Mouse (Mus musculus): ENCODE measurements at regions not wholly inside any gene's neighbourhood (a gene's known extent, or its start where the extent isn't known, plus 50 kb on each side); places are given as distances from the start of the nearest gene placed in this dataset.
A peak's percentile ranks its signal among the peaks of the same experiment; 100 is the strongest.
"Not testable (repeated sequence)": the region's sequence is repeated elsewhere in the genome, so short reads cannot be mapped to it uniquely, and the experiment has no call there.

DNA sequence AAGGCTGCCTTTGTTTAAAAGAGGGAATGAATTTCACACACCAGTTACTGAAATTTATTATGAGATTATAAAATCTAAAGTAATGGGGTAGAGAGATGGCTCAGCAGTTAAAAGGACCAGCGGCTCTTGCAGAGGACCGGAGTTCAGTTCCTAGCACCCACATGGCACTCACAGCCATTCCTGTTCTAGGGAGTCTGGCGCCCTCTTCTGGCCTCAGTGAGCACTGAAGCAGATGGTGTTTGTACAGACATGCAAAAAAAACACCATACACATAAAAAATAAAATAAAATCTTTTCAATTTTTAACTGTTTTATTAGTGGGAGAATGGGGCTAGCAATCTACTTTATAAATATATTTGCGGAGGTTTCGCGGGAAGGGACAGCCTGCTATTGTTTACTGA lies 112.3 kb upstream of the Supt20 start:
- no peak overlapping the region for H3K9ac ChIP-seq
- H3K36me3 ChIP-seq (replicated peaks) = no peaks in the 10 kb centered on the region
- H3K4me3 ChIP-seq (replicated peaks) = no peak overlapping the region
- no peaks in the 10 kb centered on the region for H3K4me1 ChIP-seq (replicated peaks)
- no peaks in the 10 kb centered on the region for H3K27me3 ChIP-seq
- no peak overlapping the region for H3K27ac ChIP-seq (replicated peaks)
- no peaks in the 10 kb centered on the region for H3K9me3 ChIP-seq (replicated peaks)
- no peak overlapping the region for H3K4me2 ChIP-seq
- WGBS (ENCODE audit: insufficient replicate concordance) = 70% methylated on average over 6 of the region's 6 CpGs
- ATAC-seq (ENCODE audit: insufficient read depth) = no peak

DNA sequence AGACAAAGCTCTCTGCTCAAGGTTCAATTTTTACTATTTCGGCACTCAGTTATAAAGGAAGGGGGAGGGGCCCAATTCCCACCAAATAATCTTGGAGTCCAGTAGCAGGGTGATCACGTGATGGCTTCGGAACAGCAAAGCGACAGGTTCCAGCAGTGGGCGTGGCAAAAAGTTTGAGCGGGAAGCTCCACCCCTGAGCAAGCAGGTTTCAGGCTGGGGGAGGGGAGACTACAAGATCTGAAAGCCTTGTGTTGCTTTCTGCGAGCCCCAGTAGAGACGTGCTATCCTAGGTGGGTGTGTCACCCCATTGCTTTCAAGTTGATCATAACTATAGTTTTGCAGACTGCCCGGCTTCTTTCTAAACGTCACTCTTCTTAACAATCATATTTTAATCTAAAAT lies 106.8 kb upstream of the Supt20 start:
- H3K27ac ChIP-seq (replicated peaks); H3K4me1 ChIP-seq (replicated peaks); H3K4me3 ChIP-seq (replicated peaks); H3K4me2 ChIP-seq; H3K36me3 ChIP-seq (replicated peaks); ATAC-seq (ENCODE audit: insufficient read depth); H3K27me3 ChIP-seq; H3K9me3 ChIP-seq (replicated peaks); H3K9ac ChIP-seq: not testable (repeated sequence)
- WGBS (ENCODE audit: insufficient replicate concordance) = 69% methylated on average over 10 of the region's 10 CpGs

DNA sequence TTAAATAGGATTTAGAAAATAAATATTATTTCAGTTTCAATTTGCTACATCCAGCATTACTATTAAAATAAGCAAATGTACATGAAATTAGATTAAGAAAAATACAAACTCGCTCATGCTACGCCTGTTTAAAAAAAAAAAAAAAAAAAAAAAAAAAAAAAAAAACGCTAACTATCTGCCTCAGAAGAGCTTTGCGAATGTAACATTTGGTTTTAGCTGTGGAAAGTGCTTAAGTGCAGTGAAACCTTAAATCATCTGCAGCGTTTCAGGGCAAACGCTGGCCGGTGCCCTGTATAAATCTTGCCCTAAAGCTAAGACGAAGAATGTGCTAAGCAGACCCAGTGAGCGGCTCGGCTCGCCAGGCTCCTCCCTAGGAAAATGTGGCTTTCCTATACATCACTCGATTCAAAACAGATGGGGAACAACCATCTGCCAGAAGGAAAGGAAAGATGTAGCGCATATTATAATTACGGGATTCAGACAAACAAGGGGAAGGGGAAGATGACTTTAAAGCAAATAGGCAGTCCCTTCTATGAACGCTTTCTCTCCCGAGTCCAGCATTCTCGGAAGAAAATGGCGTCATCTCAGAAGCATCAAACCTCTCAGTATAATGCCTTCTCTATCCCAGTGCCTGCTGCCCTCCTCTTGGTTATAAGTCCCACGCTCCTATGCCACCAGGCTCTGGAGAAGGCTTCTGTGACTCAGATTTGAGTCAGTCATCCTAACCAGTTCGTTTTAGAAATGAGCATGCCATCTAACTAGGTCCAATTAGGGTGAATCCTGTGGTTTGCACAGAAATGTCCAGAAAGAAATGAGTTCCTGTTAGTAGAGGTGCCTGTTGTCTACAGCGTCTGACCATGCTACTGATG lies 105.2 kb upstream of the Supt20 start:
- no peaks in the 10 kb centered on the region for H3K27me3 ChIP-seq
- H3K4me3 ChIP-seq (replicated peaks) = no peak overlapping the region
- no peaks in the 10 kb centered on the region for H3K36me3 ChIP-seq (replicated peaks)
- no peaks in the 10 kb centered on the region for H3K4me1 ChIP-seq (replicated peaks)
- no peak for ATAC-seq (ENCODE audit: insufficient read depth)
- H3K9me3 ChIP-seq (replicated peaks) = no peaks in the 10 kb centered on the region
- H3K4me2 ChIP-seq = no peak overlapping the region
- H3K9ac ChIP-seq = no peak overlapping the region
- 70% methylated on average over 21 of the region's 21 CpGs for WGBS (ENCODE audit: insufficient replicate concordance)
- no peak overlapping the region for H3K27ac ChIP-seq (replicated peaks)

DNA sequence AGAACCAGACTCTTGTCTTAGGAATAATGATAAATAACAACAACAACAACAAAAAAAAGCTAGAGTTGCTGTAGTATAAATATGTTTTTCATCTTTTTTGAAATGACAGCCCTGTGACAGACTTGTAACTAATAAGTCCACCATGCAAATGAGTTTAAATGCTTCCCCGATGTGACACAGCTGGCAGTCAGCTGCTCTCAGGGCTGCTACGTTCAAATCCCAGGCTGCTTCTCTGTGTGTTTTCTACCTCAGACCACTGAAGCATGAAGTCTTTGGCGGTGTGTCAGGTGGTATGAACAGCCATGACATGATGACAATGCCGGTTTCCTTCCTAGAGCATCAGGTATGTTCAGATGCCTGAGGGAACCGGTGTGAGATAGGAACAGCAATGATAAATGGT lies 104.4 kb upstream of the Supt20 start:
- H3K4me3 ChIP-seq (replicated peaks) = no peak overlapping the region
- H3K27me3 ChIP-seq = no peaks in the 10 kb centered on the region
- no peak overlapping the region for H3K4me2 ChIP-seq
- no peak overlapping the region for H3K9ac ChIP-seq
- no peak for ATAC-seq (ENCODE audit: insufficient read depth)
- H3K4me1 ChIP-seq (replicated peaks) = no peaks in the 10 kb centered on the region
- H3K27ac ChIP-seq (replicated peaks) = no peak overlapping the region
- no peaks in the 10 kb centered on the region for H3K36me3 ChIP-seq (replicated peaks)
- no peaks in the 10 kb centered on the region for H3K9me3 ChIP-seq (replicated peaks)
- 54% methylated on average over 5 of the region's 5 CpGs for WGBS (ENCODE audit: insufficient replicate concordance)

DNA sequence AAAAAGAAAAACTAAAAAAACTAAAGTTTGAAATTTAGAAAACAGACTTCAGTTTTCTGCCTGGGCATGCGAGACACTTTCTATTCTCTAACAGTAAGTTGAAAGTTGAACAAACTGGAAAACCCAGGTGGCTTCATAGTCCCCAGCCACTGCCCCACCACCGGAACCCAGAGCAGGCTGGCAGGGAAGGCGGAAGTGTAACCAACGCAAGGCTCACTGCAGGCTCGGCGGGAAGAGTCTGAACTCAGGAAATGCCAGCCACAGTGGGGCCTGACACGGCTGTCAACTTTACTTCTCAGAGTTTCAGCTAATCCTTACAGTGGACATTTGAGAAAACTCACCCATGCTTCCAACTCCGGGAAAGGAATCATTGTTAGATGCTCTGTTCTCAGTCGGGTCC lies 102.6 kb upstream of the Supt20 start:
- 26% methylated on average over 9 of the region's 9 CpGs for WGBS (ENCODE audit: insufficient replicate concordance)
- Histone ChIP-seq H3K4me1 (replicated peaks) (no peaks in the 10 kb centered on the region), H3K9me3 (replicated peaks) (no peaks in the 10 kb centered on the region), H3K4me2 (no peak overlapping the region), H3K27ac (replicated peaks) (no peak overlapping the region), H3K4me3 (replicated peaks) (no peak overlapping the region), H3K36me3 (replicated peaks) (no peaks in the 10 kb centered on the region), H3K27me3 (no peaks in the 10 kb centered on the region), H3K9ac (no peak overlapping the region)
- ATAC-seq (ENCODE audit: insufficient read depth) = no peak

DNA sequence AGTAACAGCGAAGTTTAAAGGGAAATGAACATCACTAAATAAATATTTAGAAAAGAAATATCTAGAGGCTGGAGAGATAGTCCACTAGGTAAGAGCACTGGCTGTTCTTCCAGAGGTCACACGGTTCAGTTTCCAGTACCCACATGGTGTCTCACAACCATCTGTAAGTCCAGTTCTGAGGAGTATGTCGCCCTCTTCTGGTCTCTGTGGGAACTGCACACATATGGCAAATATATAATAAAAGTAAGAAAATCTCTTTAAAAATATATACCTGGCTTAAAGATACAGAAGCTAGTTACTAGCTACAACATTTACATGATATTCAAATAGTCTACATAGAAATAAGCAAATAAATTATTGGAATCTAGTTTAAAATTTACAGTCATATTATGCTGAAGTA lies 101.4 kb upstream of the Supt20 start:
- H3K9me3 ChIP-seq (replicated peaks) = no peaks in the 10 kb centered on the region
- H3K4me2 ChIP-seq = no peak overlapping the region
- no peaks in the 10 kb centered on the region for H3K36me3 ChIP-seq (replicated peaks)
- H3K27ac ChIP-seq (replicated peaks) = no peak overlapping the region
- H3K9ac ChIP-seq = no peak overlapping the region
- no peaks in the 10 kb centered on the region for H3K27me3 ChIP-seq
- no peaks in the 10 kb centered on the region for H3K4me1 ChIP-seq (replicated peaks)
- no peak for ATAC-seq (ENCODE audit: insufficient read depth)
- 51% methylated on average over 3 of the region's 3 CpGs for WGBS (ENCODE audit: insufficient replicate concordance)
- H3K4me3 ChIP-seq (replicated peaks) = no peak overlapping the region

DNA sequence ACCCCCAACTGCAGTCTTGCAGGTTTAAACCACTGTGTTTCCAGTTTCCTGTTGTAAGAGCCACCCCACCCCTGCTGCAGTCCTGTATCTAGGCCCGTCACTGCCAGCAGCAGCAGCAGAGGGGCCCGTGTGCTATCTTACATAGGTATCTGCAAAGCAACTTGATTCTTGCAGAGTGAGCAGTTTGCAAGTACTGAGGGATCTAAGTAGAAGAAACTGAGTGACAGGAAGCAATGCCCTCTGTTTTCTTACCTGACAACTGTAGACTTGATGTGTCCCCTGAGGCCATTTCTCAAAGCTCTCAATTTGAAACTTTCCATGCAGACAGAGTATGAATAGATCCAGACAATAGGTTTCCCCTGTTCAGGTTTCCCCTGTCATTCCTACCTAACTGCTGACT lies 100.5 kb upstream of the Supt20 start:
- no peak for ATAC-seq (ENCODE audit: insufficient read depth)
- 14% methylated on average over 2 of the region's 2 CpGs for WGBS (ENCODE audit: insufficient replicate concordance)
- H3K9ac ChIP-seq = no peak overlapping the region
- H3K4me1 ChIP-seq (replicated peaks) = no peaks in the 10 kb centered on the region
- H3K27ac ChIP-seq (replicated peaks) = no peak overlapping the region
- H3K4me3 ChIP-seq (replicated peaks) = no peak overlapping the region
- H3K4me2 ChIP-seq = no peak overlapping the region
- H3K27me3 ChIP-seq = no peaks in the 10 kb centered on the region
- no peaks in the 10 kb centered on the region for H3K9me3 ChIP-seq (replicated peaks)
- H3K36me3 ChIP-seq (replicated peaks) = no peaks in the 10 kb centered on the region

DNA sequence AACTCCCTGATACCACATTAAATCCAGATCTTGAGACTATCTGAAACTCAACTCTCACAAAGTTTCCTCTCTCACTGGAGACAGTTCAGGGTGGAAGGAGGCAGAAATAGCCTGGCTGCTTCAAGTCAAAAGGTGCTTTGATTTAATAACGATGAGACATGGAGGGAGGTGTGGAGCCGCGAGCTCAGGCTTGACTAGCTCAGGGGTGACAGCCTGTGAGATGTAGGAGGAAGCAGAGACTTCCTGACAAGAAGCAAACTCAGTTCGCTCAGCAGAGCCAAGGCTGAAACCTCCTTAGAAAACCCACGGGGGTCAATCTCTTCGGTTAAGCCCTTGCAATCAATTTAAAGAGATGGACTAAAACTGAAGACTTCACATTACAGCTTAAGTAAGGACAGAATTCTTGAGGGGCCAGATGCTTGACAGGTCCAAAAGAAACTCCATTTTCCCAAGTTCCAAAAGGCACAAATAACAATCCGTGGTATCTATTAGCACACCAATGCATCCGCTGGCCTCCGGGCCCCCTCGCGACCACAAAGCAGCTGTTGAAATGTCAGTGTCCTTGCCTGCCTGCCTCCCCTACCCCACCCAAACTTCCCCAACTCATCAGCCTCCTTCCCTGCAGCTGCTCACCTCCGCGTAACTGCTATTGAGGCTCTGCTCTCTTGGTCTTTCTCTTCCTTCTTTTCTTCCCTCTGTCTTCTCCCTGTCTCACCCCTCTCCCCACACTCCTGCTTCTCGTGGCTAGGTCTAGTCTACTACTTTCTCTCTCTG lies 99.8 kb upstream of the Supt20 start:
- peak; percentile 52; the same call in 1 of the 2 replicates for ATAC-seq (ENCODE audit: insufficient read depth)
- H3K4me2 ChIP-seq = 0 out of 2 replicates have a peak overlapping the region, but pooled peaks have one; percentile 6

DNA sequence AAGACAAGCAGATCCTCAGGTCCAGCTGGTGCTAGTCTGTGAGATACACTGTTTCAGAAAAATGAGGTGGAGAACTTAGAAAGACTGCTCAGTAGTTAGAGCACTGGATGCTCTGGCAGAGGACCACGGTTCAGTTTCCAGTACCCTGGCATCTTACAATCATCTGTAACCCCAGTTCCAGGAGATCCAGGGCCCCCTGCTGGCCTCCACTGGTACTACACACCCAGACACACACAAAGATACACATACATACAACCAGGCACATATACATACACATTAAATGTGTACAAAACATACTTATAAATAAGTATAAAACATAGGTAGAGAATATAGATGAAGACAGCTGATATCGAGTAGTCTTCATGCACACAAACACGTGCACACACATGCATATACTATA lies 97.4 kb upstream of the Supt20 start:
- Histone ChIP-seq H3K4me1 (replicated peaks) (no peaks in the 10 kb centered on the region), H3K27me3 (no peaks in the 10 kb centered on the region), H3K4me3 (replicated peaks) (no peak overlapping the region), H3K9ac (no peak overlapping the region), H3K9me3 (replicated peaks) (no peaks in the 10 kb centered on the region), H3K27ac (replicated peaks) (no peak overlapping the region), H3K36me3 (replicated peaks) (no peaks in the 10 kb centered on the region), H3K4me2 (no peak overlapping the region)
- no peak for ATAC-seq (ENCODE audit: insufficient read depth)
- WGBS (ENCODE audit: insufficient replicate concordance) = 70% methylated on average over 3 of the region's 3 CpGs

More for the DNA sequence above, 99.8 kb upstream of the Supt20 start:
- Histone ChIP-seq H3K9ac (no peak overlapping the region), H3K36me3 (replicated peaks) (no peaks in the 10 kb centered on the region), H3K4me3 (replicated peaks) (no peak overlapping the region), H3K9me3 (replicated peaks) (no peaks in the 10 kb centered on the region), H3K27ac (replicated peaks) (0 out of 2 replicates have a peak overlapping the region, but pooled peaks have one; percentile 0), H3K4me1 (replicated peaks) (no peaks in the 10 kb centered on the region), H3K27me3 (no peaks in the 10 kb centered on the region)
- 15% methylated on average over 14 of the region's 14 CpGs for WGBS (ENCODE audit: insufficient replicate concordance)

DNA sequence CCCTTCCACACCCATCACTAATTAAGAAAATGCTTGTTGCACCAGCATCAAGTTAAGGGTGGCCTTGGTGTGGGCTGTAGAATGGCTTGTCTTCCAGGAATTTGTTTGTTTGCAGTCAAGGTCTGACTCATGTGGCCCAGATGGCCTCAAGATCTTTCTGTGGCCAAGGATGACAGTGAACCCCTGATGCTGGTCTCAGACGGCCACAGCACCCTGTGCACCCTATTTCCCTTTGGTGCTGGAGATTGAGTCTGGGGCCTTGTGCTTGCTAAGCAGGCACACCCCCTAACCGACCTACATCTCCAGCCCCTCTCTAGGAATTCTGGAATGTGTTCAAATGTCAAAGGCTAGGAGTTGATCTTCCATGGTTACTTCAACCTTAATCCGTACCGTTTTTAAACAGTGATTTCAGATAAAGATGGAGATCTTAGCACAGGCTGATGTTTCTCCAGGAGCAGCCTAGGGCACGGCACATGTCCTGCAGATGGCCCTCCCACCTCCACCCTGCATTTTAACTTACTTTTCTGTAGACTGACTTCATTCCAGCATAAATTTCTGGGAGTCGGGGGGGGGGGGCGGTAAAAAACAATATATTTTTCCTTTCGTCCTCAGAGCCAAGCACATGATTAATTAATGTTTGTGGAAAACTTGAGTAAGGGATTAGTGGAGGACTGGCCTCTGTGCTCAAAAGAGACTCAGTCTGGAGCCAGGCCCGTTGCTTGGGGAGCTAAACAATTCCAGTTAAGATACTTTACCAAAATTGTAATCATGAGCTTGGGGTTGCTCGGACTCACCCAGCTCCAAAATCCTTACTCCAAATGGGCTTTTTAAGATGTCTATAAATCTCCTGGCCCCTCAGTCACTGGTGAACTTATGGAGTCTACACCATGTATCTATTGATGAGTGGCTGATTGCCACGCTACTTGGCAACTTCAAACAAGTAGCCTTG lies 95.0 kb upstream of the Supt20 start:
- Histone ChIP-seq H3K9ac (no peak overlapping the region), H3K4me1 (replicated peaks) (no peaks in the 10 kb centered on the region), H3K27me3 (no peaks in the 10 kb centered on the region), H3K9me3 (replicated peaks) (no peaks in the 10 kb centered on the region), H3K27ac (replicated peaks) (no peak overlapping the region), H3K36me3 (replicated peaks) (no peaks in the 10 kb centered on the region), H3K4me3 (replicated peaks) (no peak overlapping the region), H3K4me2 (no peak overlapping the region)
- 65% methylated on average over 11 of the region's 11 CpGs for WGBS (ENCODE audit: insufficient replicate concordance)
- no peak for ATAC-seq (ENCODE audit: insufficient read depth)

DNA sequence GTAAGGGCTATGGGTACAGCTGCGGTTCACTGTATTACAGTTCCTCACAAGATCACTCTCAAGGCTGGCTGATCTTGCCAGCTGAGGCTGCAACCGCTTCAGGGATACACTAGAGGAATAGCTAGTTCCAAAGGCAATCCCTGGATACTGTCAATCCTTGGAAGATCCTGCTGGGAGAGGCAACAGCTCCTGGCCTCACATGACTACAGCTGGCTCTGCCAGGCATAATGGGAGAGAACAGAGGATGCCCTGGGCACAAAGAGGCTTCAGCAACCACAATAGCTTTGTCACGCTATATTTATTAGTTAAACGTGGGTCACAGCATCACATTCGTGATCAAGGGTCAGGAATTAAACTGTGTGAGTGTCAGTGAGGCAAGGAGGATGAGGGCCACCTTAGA lies 94.3 kb upstream of the Supt20 start:
- H3K27ac ChIP-seq (replicated peaks) = no peak overlapping the region
- no peaks in the 10 kb centered on the region for H3K4me1 ChIP-seq (replicated peaks)
- no peaks in the 10 kb centered on the region for H3K36me3 ChIP-seq (replicated peaks)
- H3K9me3 ChIP-seq (replicated peaks) = no peaks in the 10 kb centered on the region
- no peak overlapping the region for H3K4me2 ChIP-seq
- no peak overlapping the region for H3K4me3 ChIP-seq (replicated peaks)
- no peak overlapping the region for H3K9ac ChIP-seq
- no peaks in the 10 kb centered on the region for H3K27me3 ChIP-seq
- WGBS (ENCODE audit: insufficient replicate concordance) = 65% methylated on average over 5 of the region's 5 CpGs
- no peak for ATAC-seq (ENCODE audit: insufficient read depth)

Data from liver, embryonic 15.5 days (tissue).